Mouse (Mus musculus): ENCODE measurements around the gene Cutc.

The Cutc gene

GRCm38 (mm10) chr19:43752489-43753225, at the start of gene Cutc, which contains the start of gene Cox15:
TSS of gene Cutc (plus strand) at chr19:43752996.
TSS of gene Cox15 (minus strand) at chr19:43753000.
- peak; percentile 86 for DNase-seq (ENCODE audit: low read depth)

- no peak for DNase-seq (ENCODE audit: low read depth)
Measured at GRCm38 (mm10) chr19:43704211-43704610, 48.6 kb upstream of the Cutc start.

GRCm38 (mm10) chr19:43704787-43705497, 47.9 kb upstream of the Cutc start:
- no peak for DNase-seq (ENCODE audit: low read depth)

GRCm38 (mm10) chr19:43708206-43708605, 44.6 kb upstream of the Cutc start:
- DNase-seq (ENCODE audit: low read depth) = no peak

DNA sequence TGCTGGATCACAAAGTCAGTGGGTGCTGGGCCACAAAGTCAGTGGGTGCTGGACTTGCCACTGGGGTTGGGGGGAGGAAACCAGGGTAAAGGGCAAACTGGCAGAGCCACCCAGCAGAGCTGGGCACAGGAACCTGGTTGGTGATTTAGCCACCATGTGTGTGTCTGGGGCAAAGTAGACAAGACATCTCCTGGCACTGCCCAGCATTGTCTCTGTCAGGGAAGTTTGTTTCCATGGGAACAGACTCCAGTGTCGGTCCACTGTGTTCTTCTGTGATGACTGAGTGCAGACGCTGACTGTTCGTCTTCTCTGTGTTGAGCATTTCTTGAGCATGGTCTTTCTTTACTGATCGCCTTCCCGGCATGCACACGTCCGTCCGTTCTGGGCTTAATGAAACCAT, 43.5 kb upstream of the Cutc start:
- DNase-seq (ENCODE audit: low read depth) = no peak

DNA sequence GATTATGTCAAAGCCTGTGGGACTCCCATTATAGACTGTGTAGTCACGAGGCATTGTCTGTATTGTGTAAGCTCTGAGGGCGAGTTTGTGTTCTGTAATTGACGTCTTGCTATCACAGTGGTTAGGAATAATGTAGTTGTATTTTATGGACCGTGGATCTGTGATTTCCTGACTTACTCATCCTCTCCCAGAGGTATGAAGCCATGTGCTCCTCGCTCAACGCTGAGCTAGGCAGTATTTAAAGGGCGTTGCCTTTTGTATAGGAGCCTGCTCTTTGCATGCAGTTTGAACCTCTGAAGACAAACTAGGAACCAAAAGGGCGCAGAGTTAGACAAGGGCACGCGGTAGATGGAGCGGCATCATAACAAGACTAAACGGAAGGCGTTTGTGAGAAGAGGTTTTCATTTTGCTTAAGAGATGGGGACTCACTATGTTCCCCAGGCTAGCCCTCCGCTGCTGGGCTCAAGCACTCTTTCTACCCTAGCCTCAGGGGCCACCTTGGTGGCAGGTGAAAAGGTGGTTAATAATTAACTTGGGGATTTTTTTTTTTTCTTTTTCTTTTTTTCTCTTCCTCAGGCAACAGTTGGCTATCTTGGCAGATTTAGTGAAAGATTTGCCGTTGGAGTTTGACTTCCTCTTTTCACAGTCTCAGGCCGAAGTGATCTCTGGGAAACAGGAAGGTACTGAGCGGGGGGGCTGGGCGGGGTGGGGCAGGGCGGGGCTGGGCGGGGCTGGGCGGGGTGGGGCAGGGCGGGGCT, 41.5 kb upstream of the Cutc start:
- no peak for DNase-seq (ENCODE audit: low read depth)

GRCm38 (mm10) chr19:43711971-43712370, 40.8 kb upstream of the Cutc start:
- DNase-seq (ENCODE audit: low read depth) = no peak

DNA sequence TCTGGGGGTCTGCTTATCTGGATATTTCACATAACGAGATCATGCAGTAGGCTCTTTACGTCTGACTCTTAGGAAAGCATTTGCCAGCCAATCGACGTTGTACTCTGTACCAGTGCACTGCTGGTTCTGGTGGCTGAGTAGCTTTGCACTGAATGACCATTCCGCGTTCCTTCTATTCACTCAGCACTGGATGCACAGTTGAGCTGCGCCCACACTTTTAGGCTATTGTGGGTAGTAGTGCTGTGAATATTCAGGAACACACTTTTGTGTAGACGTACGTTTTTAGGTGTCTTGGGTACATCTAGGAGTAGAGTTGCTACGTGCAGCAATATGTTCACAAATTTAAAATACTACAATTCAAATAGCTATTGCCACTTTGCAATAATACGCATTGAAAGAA, 32.7 kb upstream of the Cutc start:
- DNase-seq (ENCODE audit: low read depth) = no peak

DNA sequence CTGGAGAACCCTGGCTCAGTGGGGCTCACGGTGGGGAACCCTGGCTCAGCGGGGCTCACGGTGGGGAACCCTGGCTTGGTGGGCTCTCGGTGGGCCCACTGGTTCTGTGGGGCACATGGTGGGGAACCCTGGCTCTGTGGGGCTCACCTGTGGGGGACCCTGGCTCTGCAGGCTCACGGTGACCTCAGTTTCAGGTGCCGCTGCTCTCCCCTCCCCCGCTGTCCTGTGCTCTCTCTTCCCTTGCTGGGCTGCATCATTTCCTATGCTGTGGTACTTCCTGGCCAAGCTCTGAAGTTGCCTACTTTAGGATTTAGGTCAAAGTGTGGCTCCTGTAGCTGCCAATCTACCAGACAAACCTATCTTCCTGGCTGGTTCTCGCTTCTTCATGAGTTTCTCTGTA, 29.9 kb upstream of the Cutc start:
- DNase-seq (ENCODE audit: low read depth) = no peak

- DNase-seq (ENCODE audit: low read depth) = no peak
Measured at GRCm38 (mm10) chr19:43723501-43723900, 29.3 kb upstream of the Cutc start.

GRCm38 (mm10) chr19:43724194-43724593, 28.6 kb upstream of the Cutc start:
- no peak for DNase-seq (ENCODE audit: low read depth)

DNA sequence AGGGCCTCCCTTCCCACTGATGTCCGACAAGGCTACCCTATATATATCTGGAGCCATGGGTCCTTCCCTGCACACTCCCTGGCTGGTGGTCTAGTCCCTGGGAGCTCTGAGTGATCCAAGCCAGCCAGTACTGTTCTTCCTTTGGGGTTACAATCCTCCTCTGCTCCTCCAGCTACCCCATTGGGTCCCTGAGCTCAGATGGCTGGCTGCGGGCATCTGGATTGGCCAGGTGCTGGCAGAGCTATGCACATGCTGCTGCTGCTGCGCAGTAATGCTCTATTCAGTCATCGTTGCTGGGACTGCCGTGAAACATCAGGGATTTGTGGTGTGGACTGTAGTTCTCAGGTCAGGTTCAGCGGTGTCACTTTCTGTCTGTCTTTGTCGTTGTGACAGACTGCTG, 28.0 kb upstream of the Cutc start:
- DNase-seq (ENCODE audit: low read depth) = no peak

DNA sequence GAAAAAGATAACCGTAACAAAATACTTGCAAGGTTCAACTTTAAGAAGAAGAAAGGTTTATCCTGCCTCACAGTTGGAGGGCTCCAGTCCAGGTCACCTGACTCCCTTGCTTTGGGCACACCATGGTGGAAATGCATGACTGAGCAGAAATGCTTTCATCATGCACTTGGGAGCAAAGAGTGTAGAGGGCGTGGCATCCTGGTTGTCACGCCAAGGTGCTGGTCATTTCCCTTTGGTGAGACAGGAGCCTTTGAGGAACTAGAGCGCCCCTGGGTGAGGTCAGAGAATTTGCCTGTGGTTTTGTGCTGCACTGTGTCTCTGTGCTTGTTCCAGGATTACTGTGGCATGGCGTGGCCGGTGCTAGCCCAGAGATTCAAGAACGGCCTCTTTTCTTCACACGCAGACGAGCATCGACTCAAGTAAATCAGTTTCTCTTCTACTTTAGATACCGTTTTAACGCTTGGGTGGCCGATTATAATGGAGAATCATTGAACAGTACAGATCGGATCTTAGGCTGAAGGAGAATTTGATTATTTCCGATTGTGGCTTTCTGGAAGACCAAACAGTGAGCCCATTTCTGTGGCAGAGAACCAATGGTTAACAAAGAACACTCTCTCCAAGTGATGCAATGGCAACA, 26.2 kb upstream of the Cutc start:
- no peak for DNase-seq (ENCODE audit: low read depth)

DNA sequence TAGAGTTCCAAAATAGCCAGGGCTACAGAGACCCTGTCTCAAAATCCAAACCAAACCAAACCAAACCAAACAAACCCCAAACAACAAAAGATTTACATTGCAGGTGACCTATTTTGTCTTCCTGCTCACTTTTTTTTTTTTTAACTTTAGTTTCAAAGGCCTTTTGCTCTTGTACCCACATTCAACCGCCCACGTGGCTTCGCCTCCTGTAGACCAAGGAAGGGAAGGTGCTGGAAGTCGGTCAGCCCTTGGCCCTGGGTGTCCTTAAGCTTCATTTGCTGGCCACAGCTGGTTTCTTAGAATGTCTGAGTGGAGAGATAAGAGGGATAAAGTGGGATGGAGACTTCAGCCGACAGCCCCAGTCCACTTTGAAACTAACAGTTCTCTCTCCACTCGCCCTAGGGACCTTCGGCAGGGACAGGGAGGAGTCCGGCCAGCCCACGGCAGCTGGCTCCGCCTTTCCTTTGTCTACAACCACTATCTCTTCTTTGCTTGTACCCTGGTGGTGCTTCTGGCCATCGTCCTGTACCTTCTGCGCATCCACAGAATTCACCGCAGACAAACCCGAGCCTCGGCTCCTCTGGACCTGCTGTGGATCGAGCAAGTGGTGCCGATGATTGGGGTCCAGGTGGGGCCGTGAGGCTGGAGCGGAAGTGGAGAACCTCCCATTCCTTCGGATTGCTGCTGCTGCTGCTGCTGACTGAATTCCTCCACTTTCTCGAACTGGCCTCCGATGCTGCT, 23.3 kb upstream of the Cutc start:
- no peak for DNase-seq (ENCODE audit: low read depth)

GRCm38 (mm10) chr19:43730037-43730428, 22.8 kb upstream of the Cutc start:
- DNase-seq (ENCODE audit: low read depth) = no peak

DNA sequence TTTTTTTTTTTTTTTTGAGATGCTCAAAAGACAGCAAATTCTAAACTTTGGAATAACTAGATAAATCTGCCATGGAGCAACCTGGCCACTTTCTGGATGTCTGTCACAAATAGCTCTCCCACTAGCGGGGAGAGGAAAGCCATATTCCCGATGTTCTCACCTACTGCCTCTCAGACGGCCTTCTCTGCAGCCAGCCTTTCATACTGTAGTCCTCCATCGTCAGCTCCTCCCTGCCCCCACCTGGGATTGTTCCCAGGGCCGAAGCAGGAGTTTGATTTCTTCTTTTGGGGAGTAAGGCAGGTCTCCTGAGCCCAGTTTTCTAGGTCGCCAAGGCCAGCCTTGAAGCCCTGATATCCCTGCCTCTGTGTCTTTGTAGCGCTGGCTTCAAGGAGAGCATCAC, 21.6 kb upstream of the Cutc start:
- DNase-seq (ENCODE audit: low read depth) = no peak

- DNase-seq (ENCODE audit: low read depth) = no peak
Measured at GRCm38 (mm10) chr19:43738409-43738808, 14.4 kb upstream of the Cutc start.

DNA sequence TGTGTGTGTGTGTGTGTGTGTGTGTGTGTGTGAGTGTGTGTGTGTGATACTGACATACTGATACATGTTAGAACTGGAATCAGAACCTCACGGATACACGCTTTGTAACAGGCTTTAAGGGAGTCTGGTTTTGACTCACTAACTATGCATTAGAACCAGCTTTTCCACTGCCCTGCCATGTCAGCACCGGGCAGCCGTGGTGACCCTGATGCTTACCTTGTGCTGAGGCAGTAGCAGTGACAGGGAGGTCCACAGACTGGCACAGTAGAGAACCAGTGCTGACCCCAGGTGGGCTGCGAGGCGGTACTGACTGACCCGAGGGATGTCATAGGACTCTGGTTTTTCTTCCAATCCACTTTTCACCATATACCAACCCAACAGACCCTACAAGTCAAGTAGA, 9.4 kb upstream of the Cutc start:
- DNase-seq (ENCODE audit: low read depth) = no peak

DNA sequence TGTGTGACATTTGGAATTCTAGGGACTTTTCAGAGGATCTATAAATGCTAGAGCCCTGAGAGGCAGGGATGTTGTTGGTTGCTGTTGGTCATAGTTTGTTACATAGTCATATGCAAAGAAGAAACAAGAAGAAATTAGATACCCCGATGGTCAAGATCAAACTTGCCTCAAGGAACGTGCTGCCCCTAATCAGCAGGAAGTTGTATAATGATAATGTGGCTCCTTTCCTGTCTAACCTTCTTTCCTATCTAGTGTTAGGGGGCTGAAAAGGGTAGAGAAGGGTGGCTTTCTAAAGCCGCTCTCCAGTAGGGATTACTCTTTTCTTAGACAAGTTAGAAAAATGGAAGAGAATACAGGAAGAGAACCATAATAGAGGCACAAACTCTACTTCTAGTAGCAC, 7.1 kb upstream of the Cutc start:
- no peak for DNase-seq (ENCODE audit: low read depth)

DNA sequence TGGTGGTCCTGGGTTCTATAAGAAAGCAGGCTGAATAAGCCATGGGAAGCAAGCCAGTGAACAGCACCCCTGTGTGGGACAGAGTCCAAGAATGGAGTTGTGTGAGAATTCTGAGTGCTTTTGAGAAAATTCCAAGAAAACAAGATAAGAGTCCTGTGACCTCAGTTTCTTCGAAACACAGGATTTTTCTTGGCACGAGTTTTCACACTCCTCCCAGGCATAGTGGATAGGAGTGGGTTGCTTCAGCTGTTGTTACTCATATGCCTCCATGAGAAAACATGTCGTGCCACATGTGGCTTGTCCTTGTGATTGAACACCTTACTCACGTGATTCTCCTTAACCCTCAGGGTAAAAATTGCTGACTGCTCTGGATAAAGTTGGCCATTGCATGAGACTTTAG, 4.9 kb upstream of the Cutc start:
- DNase-seq (ENCODE audit: low read depth) = no peak

DNA sequence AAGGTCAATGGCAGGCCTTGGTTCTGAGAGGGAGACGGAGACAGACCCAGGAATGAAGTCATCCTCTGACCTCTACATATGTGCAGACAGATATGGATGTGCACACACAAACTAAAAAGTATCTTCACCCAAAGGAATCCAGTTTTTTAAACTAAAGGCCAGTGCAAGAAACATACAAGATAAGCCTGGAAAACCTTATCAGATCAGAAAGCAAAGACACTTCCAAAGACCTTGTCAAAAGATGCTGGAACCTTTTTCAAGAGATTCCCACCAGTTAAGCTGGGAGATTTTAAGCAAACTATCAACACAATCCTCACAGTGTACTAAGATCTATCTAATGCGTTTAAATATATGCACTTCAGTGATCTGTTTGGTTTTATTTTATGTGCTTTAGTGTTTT, 2.8 kb upstream of the Cutc start:
- no peak for DNase-seq (ENCODE audit: low read depth)
